Mouse (Mus musculus): ENCODE measurements around the gene Stra6l. TPM values are rescaled to one million over a fixed set of nuclear protein-coding genes. Genes with fewer than 3 reads are reported as not detected.

Gene Stra6l
- polyA plus RNA-seq, 1 experiment from 2014 or later: 1.1 TPM

DNA sequence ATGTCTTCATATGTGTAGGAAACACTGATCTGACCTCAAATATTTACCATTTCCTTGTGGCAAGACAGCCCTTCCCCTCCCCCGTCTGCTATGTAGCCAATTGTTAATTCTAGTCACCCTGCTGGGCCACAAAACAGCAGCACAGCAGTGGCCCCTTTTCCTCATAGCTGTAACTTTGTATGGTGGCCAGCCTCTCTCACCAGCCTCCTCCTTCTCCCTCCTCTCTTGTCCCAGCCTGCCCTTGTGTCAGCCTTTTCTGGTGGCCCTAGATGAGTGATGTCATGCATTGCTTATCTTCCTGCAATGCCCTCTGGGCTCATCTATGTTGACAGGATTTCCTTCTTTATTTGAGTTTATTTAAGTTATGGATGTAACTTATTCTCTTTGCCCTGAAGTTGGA is 955 bp downstream of the Stra6l start:
- 0 out of 2 replicates have a peak, but pooled peaks cover 13% of the 10 kb centered on the region for H3K27me3 ChIP-seq

DNA sequence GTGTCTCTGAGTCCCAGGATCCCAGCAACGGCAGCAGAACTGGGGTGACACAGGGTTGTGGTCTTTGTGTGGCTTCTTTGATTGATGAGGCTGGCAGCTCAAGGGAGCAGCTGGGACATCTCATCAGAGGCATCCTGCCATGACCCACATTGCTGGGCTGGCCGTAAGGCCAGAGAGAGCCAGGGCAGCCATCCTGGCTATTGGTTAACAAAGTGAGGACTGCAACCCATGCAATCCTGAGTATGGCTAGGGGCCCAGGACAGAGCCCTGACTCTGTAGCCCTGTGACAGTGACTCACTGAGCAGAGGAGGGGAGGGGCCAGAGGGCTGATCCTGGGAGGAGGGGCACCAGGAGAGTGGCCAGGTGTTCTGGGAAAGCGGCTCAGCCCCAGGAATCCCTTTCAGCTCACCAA is 3.2 kb downstream of the Stra6l start:
- peaks cover 9% of the 10 kb centered on the region for H3K4me1 ChIP-seq (replicated peaks)
- no peak overlapping the region for H3K9ac ChIP-seq (replicated peaks)
- ATAC-seq: no peak
- WGBS: 42% methylated on average over 3 of the region's 3 CpGs
- H3K4me2 ChIP-seq (replicated peaks): no peak overlapping the region
- H3K27me3 ChIP-seq: 0 out of 2 replicates have a peak, but pooled peaks cover 16% of the 10 kb centered on the region
- H3K27ac ChIP-seq: no peak overlapping the region
- H3K36me3 ChIP-seq: no peaks in the 10 kb centered on the region
- H3K9me3 ChIP-seq: no peaks in the 10 kb centered on the region
- no peak overlapping the region for H3K4me3 ChIP-seq (replicated peaks)

More for the DNA sequence above, 955 bp downstream of the Stra6l start:
- no peaks in the 10 kb centered on the region for H3K9me3 ChIP-seq
- H3K27ac ChIP-seq: no peak overlapping the region
- H3K4me2 ChIP-seq (replicated peaks): no peak overlapping the region
- no peak overlapping the region for H3K9ac ChIP-seq (replicated peaks)
- no peaks in the 10 kb centered on the region for H3K36me3 ChIP-seq
- no peak for ATAC-seq
- H3K4me1 ChIP-seq (replicated peaks): peaks cover 12% of the 10 kb centered on the region
- H3K4me3 ChIP-seq (replicated peaks): no peak overlapping the region
- 24% methylated on average over 1 of the region's 1 CpGs for WGBS

DNA sequence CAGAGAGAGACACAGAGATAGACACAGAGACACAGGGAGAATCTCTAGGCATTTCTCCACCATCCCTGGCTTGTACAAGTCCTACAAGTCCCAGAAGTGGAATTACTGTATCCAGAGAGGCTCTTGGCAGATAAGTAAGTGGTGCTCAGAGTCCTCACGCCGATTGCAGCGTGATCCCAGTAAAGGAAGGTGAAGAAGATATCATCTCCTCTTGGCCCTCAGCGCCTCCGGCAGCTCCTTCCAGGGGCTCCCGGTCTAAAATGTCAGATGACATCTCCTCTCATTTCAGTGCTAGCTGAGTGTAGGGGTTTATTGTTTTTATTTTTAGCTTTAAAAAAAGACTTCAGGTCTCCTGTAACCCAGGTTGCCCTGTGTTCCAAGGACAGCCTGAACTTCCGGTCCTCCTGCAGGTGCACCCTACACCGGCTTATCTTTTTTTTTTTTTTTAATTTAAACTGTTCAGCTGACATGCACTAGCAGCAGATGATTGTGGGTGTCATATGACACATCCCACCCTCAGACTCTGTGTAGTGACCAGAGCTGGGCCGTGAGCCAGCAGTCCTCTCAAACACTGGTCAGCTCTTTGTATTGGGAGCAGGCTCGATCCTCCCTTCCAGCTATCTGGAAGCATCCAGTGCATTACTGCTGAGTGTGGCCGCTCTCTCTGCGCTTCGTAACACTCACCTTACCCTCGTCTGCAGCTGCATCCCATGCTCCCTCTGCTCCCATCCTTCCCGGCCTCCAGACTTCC is 5.2 kb downstream of the Stra6l start:
- Histone ChIP-seq H3K4me1 (replicated peaks) (peaks cover 9% of the 10 kb centered on the region), H3K9ac (replicated peaks) (no peak overlapping the region), H3K27ac (no peak overlapping the region), H3K4me3 (replicated peaks) (no peak overlapping the region), H3K36me3 (no peaks in the 10 kb centered on the region), H3K4me2 (replicated peaks) (no peak overlapping the region), H3K9me3 (no peaks in the 10 kb centered on the region), H3K27me3 (peaks cover 12% of the 10 kb centered on the region; the same call in 1 of the 2 replicates)
- 82% methylated on average over 15 of the region's 15 CpGs for WGBS
- no peak for ATAC-seq

DNA sequence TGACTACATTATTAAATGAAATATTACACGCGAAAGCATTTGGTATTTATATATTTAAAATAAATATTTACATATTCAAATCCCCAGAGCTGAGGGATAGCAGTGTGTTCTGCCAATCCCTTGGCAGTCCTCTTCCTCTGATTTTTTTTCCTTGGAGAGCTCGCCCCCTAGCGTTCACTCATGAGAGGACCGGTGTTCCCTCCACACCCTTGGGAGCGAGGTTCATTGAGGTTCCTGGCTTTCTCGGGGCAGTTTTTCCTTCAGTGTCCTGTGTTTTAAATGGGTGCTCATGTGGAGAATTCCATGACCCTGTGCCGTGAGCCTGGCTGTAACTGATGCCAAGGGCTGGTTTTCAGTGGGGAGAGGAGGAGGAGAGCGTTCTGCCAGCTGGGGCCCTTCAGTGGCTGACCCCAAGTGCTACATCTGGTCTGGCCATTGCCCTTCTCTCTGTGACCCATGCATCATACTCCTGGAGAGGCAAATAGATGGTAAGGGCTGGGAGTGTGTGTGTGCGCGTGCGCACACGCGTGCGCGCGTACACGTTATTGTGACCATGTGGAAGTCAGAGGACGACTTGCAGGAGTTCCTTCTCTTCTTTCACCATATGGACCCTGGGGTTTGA is 7.5 kb downstream of the Stra6l start:
- Histone ChIP-seq H3K4me3 (replicated peaks) (no peak overlapping the region), H3K36me3 (no peaks in the 10 kb centered on the region), H3K4me2 (replicated peaks) (no peak overlapping the region), H3K27ac (no peak overlapping the region), H3K9ac (replicated peaks) (no peak overlapping the region; the same call in 1 of the 2 replicates), H3K27me3 (peaks cover 12% of the 10 kb centered on the region; the same call in 1 of the 2 replicates), H3K9me3 (peaks cover 4% of the 10 kb centered on the region; the same call in 1 of the 2 replicates), H3K4me1 (replicated peaks) (no peaks in the 10 kb centered on the region; the same call in 1 of the 2 replicates)
- WGBS: 49% methylated on average over 19 of the region's 19 CpGs
- ATAC-seq: peak; percentile 83

DNA sequence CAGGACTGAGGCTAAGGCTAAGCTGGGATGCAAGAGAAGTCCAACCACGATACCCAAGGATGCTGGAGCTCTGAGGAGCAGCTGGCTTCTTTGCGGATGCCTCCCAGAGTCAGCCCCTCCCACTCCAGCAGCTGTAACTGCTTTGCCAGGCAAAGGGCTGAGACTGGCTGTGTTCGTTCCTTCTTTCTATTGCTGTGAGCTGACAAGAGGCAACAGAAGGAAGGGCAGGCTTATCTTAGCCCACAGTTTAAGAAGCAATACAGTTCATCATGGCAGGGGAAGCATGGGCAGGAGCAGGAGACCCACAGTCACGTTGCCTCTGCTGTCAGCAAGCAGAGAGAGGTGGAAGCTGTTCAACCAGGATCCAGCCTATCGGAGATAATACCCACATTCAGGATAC is 12.7 kb downstream of the Stra6l start:
- Histone ChIP-seq H3K4me1 (replicated peaks) (no peaks in the 10 kb centered on the region), H3K27ac (no peak overlapping the region), H3K9ac (replicated peaks) (no peak overlapping the region), H3K27me3 (peaks cover 5% of the 10 kb centered on the region), H3K4me3 (replicated peaks) (no peak overlapping the region), H3K9me3 (peaks cover 4% of the 10 kb centered on the region; the same call in 1 of the 2 replicates), H3K4me2 (replicated peaks) (no peak overlapping the region), H3K36me3 (no peaks in the 10 kb centered on the region)
- no peak for ATAC-seq
- WGBS: 54% methylated on average over 5 of the region's 5 CpGs

DNA sequence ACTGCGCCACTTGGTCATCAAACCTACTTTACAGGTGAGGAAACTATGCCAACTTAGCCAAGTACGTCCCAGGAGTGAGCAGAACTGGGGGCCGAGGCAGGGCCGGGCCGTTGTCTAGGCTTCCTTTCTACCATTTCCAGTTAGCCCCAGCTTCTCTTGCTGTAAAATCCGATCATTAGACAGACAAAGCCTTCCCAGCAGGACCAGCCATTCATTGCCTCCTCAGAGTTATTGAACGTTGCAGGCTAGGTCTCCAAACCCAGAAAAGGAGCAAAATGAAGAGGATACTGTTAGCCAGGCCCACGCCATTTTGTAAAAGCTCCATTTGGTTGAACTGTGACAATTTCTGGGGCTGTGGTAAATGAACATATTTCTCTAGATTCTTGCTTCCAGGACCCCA is 19.0 kb downstream of the Stra6l start:
- Histone ChIP-seq H3K4me3 (replicated peaks) (no peak overlapping the region), H3K9me3 (no peaks in the 10 kb centered on the region), H3K36me3 (no peaks in the 10 kb centered on the region), H3K27ac (no peak overlapping the region), H3K4me2 (replicated peaks) (no peak overlapping the region), H3K9ac (replicated peaks) (no peak overlapping the region), H3K4me1 (replicated peaks) (peaks cover 10% of the 10 kb centered on the region; the same call in 1 of the 2 replicates), H3K27me3 (no peaks in the 10 kb centered on the region; the same call in 1 of the 2 replicates)
- WGBS: 56% methylated on average over 8 of the region's 8 CpGs
- ATAC-seq: no peak

DNA sequence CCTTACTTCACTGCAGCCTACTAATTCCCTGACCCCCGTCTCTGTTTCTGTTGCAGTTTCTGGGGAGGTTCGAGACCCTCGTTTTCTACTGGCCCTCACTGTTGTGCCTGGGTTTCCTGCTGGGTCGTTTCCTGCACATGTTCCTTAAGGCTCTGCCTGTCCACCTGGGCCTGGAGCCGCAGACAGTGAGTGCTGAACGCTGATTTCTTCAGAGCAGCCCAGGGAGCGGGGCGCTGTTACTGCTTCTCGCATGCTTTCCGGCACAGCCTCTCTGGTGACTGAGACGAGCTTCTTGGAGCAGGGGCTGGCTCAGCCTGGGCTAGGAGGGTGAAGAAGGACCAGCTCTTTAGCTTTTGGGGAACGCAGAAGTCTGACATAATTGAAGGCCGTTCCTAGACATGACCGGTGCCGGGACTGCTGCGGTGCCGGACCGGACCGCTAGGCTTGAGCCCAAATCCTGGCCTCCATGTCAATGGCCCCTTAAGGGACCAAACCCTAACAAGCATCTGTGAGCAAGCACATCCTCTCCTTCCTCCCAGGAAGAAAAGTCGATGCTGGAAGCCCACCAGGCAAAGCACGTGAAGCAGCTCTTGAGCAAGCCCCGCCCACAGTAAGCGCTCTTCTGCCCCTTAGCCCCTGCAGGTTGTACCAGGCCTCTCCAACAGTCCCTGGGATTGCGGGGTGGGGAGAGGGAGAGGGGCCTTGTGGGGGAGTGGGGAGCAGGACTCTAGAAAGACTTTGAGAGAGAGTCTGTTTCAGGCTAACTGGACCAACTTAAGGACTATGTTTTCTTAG is 20.8 kb downstream of the Stra6l start:
- H3K27me3 ChIP-seq: no peaks in the 10 kb centered on the region; the same call in 1 of the 2 replicates
- H3K9me3 ChIP-seq: no peaks in the 10 kb centered on the region
- H3K36me3 ChIP-seq: no peaks in the 10 kb centered on the region
- 23% methylated on average over 24 of the region's 24 CpGs for WGBS
- H3K9ac ChIP-seq (replicated peaks): 0 out of 2 replicates have a peak overlapping the region, but pooled peaks have one; percentile 28
- no peak overlapping the region for H3K4me3 ChIP-seq (replicated peaks)
- H3K4me2 ChIP-seq (replicated peaks): peak overlapping the region; percentile 24
- H3K27ac ChIP-seq: no peak overlapping the region
- no peak for ATAC-seq
- peaks cover 10% of the 10 kb centered on the region; the same call in 1 of the 2 replicates for H3K4me1 ChIP-seq (replicated peaks)

DNA sequence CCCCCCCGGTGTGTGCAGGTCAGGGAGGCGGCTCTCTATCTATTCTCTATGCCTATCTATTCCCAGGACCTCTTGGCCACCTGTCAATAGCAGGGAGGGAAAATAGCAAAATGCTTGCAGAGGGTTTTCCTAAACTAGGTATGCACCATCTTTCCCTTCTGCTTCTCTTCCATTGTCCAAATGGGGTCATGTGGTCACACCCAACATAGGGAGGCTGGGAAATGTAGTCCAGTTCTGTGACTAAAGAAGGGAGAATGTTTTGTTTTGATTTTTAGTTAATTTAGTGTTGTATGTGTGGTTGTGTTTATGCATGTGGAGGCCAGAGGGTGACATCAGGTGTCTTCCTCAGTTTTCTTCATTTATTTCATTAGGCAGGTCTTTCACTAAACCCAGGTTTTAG is 23.7 kb downstream of the Stra6l start:
- Histone ChIP-seq H3K4me2 (replicated peaks) (no peak overlapping the region), H3K27ac (no peak overlapping the region), H3K4me3 (replicated peaks) (no peak overlapping the region), H3K27me3 (no peaks in the 10 kb centered on the region), H3K9me3 (no peaks in the 10 kb centered on the region), H3K4me1 (replicated peaks) (peaks cover 9% of the 10 kb centered on the region; the same call in 1 of the 2 replicates), H3K36me3 (no peaks in the 10 kb centered on the region), H3K9ac (replicated peaks) (no peak overlapping the region)
- no peak for ATAC-seq
- WGBS: 80% methylated on average over 1 of the region's 2 CpGs

DNA sequence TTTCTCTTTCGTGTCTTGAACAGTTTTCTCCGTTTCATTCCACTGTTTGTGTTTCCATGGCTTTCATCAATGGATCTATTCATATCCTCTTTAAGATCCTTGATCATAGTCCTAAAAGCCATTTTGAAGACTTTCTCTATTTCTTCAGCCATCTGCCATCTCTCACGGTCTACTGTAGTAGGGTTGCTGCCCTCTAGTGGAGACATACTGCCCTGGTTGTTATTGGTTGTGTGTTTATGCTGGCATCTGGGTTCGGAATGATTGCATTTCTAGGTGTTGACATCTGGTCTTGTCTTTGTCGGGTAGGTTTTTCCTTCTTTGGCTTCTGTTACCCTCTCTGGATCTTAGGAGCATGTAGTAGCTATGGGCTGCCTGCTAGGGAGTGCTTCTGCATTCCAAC is 30.5 kb downstream of the Stra6l start:
- 46% methylated on average over 5 of the region's 5 CpGs for WGBS
- ATAC-seq: no peak
- H3K4me2 ChIP-seq (replicated peaks): no peak overlapping the region
- H3K9ac ChIP-seq (replicated peaks): no peak overlapping the region
- H3K9me3 ChIP-seq: no peaks in the 10 kb centered on the region
- H3K27me3 ChIP-seq: no peaks in the 10 kb centered on the region
- no peaks in the 10 kb centered on the region for H3K4me1 ChIP-seq (replicated peaks)
- H3K27ac ChIP-seq: no peak overlapping the region
- no peak overlapping the region for H3K4me3 ChIP-seq (replicated peaks)
- H3K36me3 ChIP-seq: no peaks in the 10 kb centered on the region

DNA sequence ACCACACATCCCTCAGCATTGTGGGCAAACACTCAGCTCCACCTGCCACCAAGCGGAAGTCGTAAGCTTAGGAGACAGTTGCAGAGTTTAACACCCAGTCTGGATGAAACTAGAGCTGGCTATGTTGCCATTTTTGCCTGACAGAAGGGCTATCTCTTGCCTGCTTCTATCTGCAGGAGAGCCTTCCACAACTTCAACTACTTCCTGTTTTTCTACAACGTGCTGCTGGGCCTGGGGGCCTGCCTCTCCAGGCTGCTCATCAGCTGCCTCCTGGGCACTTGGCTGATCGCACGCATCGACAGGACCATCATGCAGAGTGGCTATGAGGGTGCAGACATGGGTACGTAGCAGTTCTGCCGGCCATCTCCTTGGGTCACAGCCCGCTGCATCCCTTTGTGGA is 34.1 kb downstream of the Stra6l start:
- H3K4me2 ChIP-seq (replicated peaks): no peak overlapping the region
- no peak overlapping the region for H3K9ac ChIP-seq (replicated peaks)
- 92% methylated on average over 9 of the region's 9 CpGs for WGBS
- H3K27ac ChIP-seq: no peak overlapping the region
- no peaks in the 10 kb centered on the region for H3K36me3 ChIP-seq
- ATAC-seq: no peak
- H3K4me1 ChIP-seq (replicated peaks): no peaks in the 10 kb centered on the region
- no peaks in the 10 kb centered on the region for H3K27me3 ChIP-seq
- H3K9me3 ChIP-seq: no peaks in the 10 kb centered on the region
- no peak overlapping the region for H3K4me3 ChIP-seq (replicated peaks)

DNA sequence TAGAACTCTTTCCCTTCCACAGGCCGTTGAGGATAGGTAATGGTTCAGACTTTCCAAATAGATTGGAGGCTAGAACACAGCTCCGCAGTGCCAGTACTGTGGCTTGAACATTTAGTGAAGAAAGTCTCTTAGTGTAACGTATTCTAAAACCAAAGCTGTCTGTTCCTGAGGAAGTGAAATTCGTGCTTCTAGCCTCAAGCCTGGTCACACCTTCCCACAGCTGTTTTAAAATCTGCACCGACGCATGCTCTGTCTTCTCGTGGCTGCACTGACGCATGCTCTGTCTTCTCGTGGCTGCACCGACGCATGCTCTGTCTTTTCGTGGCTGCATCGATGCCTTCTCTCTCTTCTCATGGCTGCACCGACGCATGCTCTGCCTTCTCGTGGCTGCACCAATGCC is 34.8 kb downstream of the Stra6l start:
- Histone ChIP-seq H3K36me3 (no peaks in the 10 kb centered on the region), H3K27ac (no peak overlapping the region), H3K4me2 (replicated peaks) (no peak overlapping the region), H3K9ac (replicated peaks) (no peak overlapping the region), H3K27me3 (no peaks in the 10 kb centered on the region), H3K9me3 (no peaks in the 10 kb centered on the region), H3K4me3 (replicated peaks) (no peak overlapping the region), H3K4me1 (replicated peaks) (no peaks in the 10 kb centered on the region)
- no peak for ATAC-seq
- 94% methylated on average over 16 of the region's 16 CpGs for whole genome bisulfite sequencing

DNA sequence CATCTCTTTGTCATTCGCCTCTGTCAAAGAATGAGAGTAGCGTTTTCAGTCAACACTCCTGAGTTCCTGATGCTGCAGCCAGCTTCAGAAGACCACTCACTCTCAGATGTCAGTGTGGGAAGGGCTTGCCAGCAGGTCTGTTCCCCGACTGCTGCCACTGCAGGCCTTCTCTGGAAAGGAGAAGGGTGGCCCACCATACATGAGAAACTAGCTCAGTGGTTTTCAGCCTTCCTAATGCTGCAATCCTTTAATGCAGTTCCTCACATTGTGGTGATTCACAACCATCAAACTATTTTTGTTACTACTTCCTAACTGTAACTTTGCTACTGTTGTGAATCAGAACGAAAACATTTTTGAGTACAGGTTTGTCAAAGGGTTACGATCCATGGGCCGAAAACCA is 41.0 kb downstream of the Stra6l start:
- Histone ChIP-seq H3K4me2 (replicated peaks) (no peak overlapping the region), H3K27ac (no peak overlapping the region), H3K27me3 (no peaks in the 10 kb centered on the region), H3K36me3 (no peaks in the 10 kb centered on the region), H3K9me3 (no peaks in the 10 kb centered on the region), H3K4me3 (replicated peaks) (no peak overlapping the region), H3K9ac (replicated peaks) (no peak overlapping the region), H3K4me1 (replicated peaks) (peaks cover 12% of the 10 kb centered on the region)
- ATAC-seq: no peak
- WGBS: 55% methylated on average over 6 of the region's 6 CpGs
